32 mouse cellular contexts compared by ENCODE assay signal in the genomic region with DNA sequence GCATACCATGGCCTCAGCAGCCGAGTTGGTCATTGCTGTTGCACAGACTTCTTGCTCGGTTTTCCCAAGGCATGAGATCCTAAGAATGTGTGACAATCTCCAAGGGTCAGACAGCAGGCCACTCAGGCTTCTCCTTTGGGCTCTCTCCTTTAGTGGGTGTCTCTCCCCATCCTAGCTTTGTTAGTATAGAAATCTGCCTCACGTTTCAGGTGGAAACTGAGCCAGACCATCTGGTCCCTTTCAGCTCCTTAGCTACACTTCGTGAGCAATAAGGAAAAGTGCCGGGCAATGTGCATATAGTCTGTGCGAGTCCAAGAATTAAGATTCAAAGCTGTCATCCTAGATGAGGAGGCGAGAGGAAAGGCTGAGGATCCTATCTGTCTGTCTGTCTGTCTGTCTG.
DNase-seq lines count a peak whose midpoint lies in the region; ATAC-seq and TF ChIP-seq lines count a peak whose summit lies in the region.
"Had no signal": no experiment of that assay in that cellular context is flagged by ENCODE, and none has a peak within 500 bp of the region (broad histone marks: within the 10 kb centered on the region; RNA-seq: fewer than 3 reads in every experiment).

No protein-coding gene starts in this region.

- H3K4me1 ChIP-seq in forebrain, embryonic 14.5 days (ENCODE audit: control insufficient read depth, insufficient read depth, low read length): no peaks in the 10 kb centered on the region
- H3K4me1 ChIP-seq in forebrain, embryonic 12.5 days: no peaks in the 10 kb centered on the region
- H3K4me1 ChIP-seq: embryonic facial prominence, embryonic 13.5 days; hindbrain, embryonic 12.5 days; intestine, embryonic 15.5 days; liver, embryonic 15.5 days; lung, embryonic 15.5 days had no signal

- peak; percentile 35 for DNase-seq in forebrain, embryonic 14.5 days (ENCODE audit: low spot score)
- DNase-seq in left cerebral cortex, postnatal 14 days (ENCODE audit: low spot score in 2 of 2): peak; percentile 38 to 43
- no peak for DNase-seq in left cerebral cortex, adult 11 months (ENCODE audit: low spot score)
- peak; percentile 53 for DNase-seq in brain, embryonic 14.5 days (ENCODE audit: low read depth)
- DNase-seq in left cerebral cortex, postnatal 36 days (ENCODE audit: low spot score in 2 of 2): peak; percentile 46 to 47
- DNase-seq in kidney, adult 18-20 months: no peak
- DNase-seq in c-Kit-positive CD71-positive TER-119-positive erythroid progenitor cells, embryonic 14.5 days (ENCODE audit: low spot score): no peak
- DNase-seq: adrenal gland, postnatal 10 days; cerebellum, adult 9-11 months; gastrocnemius, adult 2 months; gastrocnemius, postnatal 36 days; heart, adult 18-20 months; heart, postnatal 36 days; kidney, adult 8-10 months; kidney, postnatal 4 days; liver; lung, postnatal 36 days; spleen, adult 18-20 months; thymus, adult 18-20 months; thymus, postnatal 25 days had no signal

- WGBS in forebrain, embryonic 14.5 days: 70% methylated on average over 7 of the region's 7 CpGs
- WGBS in forebrain, embryonic 12.5 days: 83% methylated on average over 7 of the region's 7 CpGs

- no peak for TF ChIP-seq CTCF in brain, embryonic 14.5 days (IDR thresholded peaks at IDR 0.05; ENCODE audit: borderline replicate concordance, extremely low read depth, insufficient read depth, insufficient read length)

- no peaks in the 10 kb centered on the region for H3K36me3 ChIP-seq in forebrain, embryonic 14.5 days (ENCODE audit: control insufficient read depth, insufficient read depth, low read length)
- no peaks in the 10 kb centered on the region for H3K36me3 ChIP-seq in forebrain, embryonic 12.5 days (replicated peaks)
- H3K36me3 ChIP-seq: embryonic facial prominence, embryonic 13.5 days; hindbrain, embryonic 12.5 days; intestine, embryonic 15.5 days; liver, embryonic 15.5 days; lung, embryonic 15.5 days had no signal

- H3K9me3 ChIP-seq in forebrain, embryonic 14.5 days (replicated peaks; ENCODE audit: control insufficient read depth, low read length): no peaks in the 10 kb centered on the region
- H3K9me3 ChIP-seq in forebrain, embryonic 12.5 days: no peaks in the 10 kb centered on the region
- H3K9me3 ChIP-seq: embryonic facial prominence, embryonic 13.5 days; hindbrain, embryonic 12.5 days; intestine, embryonic 15.5 days; liver, embryonic 15.5 days; lung, embryonic 15.5 days had no signal

- no peak overlapping the region for H3K4me2 ChIP-seq in forebrain, embryonic 14.5 days (ENCODE audit: low read length)
- H3K4me2 ChIP-seq in forebrain, embryonic 12.5 days: no peak overlapping the region
- H3K4me2 ChIP-seq: embryonic facial prominence, embryonic 13.5 days; heart, embryonic 11.5 days; hindbrain, embryonic 12.5 days; intestine, embryonic 15.5 days; liver, embryonic 15.5 days; lung, embryonic 15.5 days; midbrain, embryonic 11.5 days had no signal

- no peak overlapping the region for H3K9ac ChIP-seq in forebrain, embryonic 14.5 days (ENCODE audit: low read length)
- H3K9ac ChIP-seq in forebrain, embryonic 12.5 days: no peak overlapping the region
- H3K9ac ChIP-seq: embryonic facial prominence, embryonic 13.5 days; hindbrain, embryonic 12.5 days; intestine, embryonic 15.5 days; liver, embryonic 15.5 days; lung, embryonic 15.5 days had no signal

- H3K27me3 ChIP-seq in forebrain, embryonic 14.5 days (replicated peaks; ENCODE audit: control insufficient read depth, insufficient read depth, low read length): no peaks in the 10 kb centered on the region
- H3K27me3 ChIP-seq in forebrain, embryonic 12.5 days: no peaks in the 10 kb centered on the region
- H3K27me3 ChIP-seq: embryonic facial prominence, embryonic 13.5 days; hindbrain, embryonic 12.5 days; intestine, embryonic 15.5 days; liver, embryonic 15.5 days; lung, embryonic 15.5 days; Patski had no signal

- H3K27ac ChIP-seq in forebrain, embryonic 14.5 days (ENCODE audit: low read depth, low read length): no peak overlapping the region
- no peak overlapping the region for H3K27ac ChIP-seq in forebrain, embryonic 12.5 days
- H3K27ac ChIP-seq: embryonic facial prominence, embryonic 13.5 days; gastrocnemius, adult 2 months; hindbrain, embryonic 12.5 days; hindbrain, postnatal 0 days; intestine, embryonic 15.5 days; kidney, postnatal 0 days; liver, embryonic 15.5 days; lung, embryonic 15.5 days had no signal

- intact Hi-C loops in left cerebral cortex, postnatal 14 days (cut with DNase I): no loop called here
- intact Hi-C loops in left cerebral cortex, postnatal 36 days (cut with DNase I): no loop called here

- no peak overlapping the region for H3K4me3 ChIP-seq in forebrain, embryonic 14.5 days (ENCODE audit: low read depth, low read length)
- H3K4me3 ChIP-seq in forebrain, embryonic 12.5 days (replicated peaks): no peak overlapping the region
- H3K4me3 ChIP-seq: embryonic facial prominence, embryonic 13.5 days; gastrocnemius, adult 2 months; hindbrain, embryonic 12.5 days; intestine, embryonic 15.5 days; liver, embryonic 15.5 days; lung, embryonic 15.5 days had no signal

- ATAC-seq in forebrain, embryonic 14.5 days: no peak
- ATAC-seq in forebrain, embryonic 12.5 days (ENCODE audit: low FRiP score): no peak
- ATAC-seq: hindbrain, postnatal 0 days; intestine, embryonic 15.5 days; midbrain, embryonic 16.5 days; Patski had no signal

- TF ChIP-seq POLR2A in brain, embryonic 14.5 days (IDR thresholded peaks at IDR 0.05; ENCODE audit: borderline replicate concordance, extremely low read depth, insufficient read depth, insufficient read length, poor library complexity, severe bottlenecking): no peak

Comparison
In these comparisons a context has a peak if more than half of its experiments do, and no peak if none do; other contexts are left out.
1. DNase-seq: peak in forebrain, embryonic 14.5 days (single experiment), left cerebral cortex, postnatal 14 days (2 of 2), brain, embryonic 14.5 days (single experiment) and left cerebral cortex, postnatal 36 days (2 of 2); none in left cerebral cortex, adult 11 months (single experiment), kidney, adult 18-20 months (single experiment) and c-Kit-positive CD71-positive TER-119-positive erythroid progenitor cells, embryonic 14.5 days (single experiment).